Mouse (Mus musculus): Measurements from ENCODE around the gene Wdr1.
A peak's percentile ranks its signal among the peaks of the same experiment; 100 is the strongest.

Gene Wdr1

DNA sequence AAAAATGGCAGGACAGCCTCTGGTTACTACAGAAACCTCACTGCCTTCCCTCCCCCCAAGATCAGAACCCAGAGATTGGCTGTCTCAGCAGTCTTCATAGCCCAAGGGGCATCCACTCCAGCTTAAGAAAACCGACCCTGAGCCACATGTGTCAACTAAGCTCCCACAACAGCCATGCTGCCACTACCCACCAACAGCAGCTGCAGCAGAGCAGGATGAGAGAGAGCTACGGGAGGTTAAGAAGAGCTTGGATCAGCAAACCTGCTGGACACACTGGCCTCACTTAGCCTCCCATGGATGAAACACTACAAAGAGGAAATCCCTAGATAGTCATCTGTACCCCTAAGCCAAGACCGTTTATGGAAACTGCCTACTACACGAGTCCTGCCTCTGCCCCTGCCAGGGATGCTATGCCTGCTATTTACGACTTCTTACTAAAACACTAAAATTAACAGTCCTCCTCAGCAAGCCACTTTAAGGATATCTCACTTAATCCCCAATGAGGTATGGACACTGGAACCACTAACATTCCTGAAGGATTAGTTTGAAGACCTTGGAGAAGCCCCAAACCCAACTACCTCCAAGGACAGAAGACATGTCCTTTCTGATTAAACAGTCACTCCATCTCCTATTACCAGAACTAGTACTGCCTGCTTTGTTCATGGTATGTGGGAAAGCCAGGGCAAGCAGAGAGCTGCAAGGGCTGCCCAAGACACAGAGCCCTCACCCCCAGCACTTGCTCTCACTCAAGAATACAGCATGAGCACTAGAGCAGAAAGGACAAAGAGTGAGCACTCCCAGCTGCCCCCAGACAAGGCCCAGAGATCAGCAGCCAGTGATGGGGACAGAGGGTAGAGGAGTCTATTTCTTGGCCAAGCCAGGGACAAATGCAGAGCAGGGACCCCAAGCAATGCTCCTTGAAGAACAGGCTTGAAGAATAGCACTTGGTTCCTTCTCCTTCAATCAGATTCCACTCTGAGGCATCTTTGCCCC lies 18.3 kb downstream of the Wdr1 start:
- no peak for DNase-seq (ENCODE audit: low spot score)

DNA sequence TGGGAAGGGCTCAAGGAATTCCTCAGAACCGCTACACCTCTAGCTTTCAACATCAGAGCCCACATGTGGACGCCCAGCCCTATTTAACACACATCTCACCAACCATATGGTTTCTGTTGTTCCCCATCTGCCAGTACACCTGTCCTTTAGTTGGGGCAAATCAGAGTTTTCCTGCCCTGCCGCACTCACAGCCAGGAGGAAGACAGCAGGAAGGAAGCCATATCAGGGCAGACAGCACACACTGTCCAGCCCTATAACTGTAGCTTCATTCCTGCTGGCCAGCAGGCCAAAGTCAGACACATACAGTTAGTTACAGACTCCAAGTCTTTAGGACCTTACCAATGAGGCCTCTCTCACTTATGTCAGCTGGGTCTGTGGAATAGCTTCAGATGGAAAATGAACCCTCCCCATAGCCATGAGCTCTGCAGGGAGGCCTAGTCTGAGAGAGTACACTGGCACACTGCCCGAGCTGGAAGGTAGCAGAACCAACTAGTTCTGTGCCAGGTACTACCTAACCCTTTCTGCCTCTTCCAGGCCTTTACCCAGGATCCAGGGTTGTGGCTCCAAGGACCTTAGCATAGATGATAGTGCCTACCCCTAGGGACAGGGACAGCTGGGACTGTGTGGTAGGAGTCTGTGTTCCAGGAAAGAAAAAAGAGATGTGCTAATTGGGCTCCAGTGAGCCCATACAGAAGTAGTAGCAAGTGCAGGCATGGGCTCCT lies 19.4 kb downstream of the Wdr1 start:
- no peak for DNase-seq (ENCODE audit: low spot score)

DNA sequence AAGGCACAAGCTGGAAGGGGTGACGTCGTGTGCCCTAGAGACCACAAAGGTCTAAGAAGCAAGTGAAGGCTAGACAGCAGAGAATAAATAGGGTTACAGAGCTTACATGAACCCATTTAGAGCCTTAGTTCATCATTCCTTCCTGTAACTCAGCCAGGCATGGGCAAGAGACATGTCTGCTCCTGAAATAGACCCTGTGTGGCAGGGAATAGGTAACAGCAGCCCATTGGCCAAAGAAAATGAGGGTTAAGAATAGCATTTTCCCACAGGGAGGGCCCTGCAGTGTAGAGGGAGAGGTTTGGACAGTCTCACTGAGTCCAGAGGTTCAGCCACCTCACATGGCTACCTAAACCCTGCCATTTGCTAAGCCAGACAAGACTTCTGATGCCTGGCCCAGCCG lies 21.3 kb downstream of the Wdr1 start:
- DNase-seq (ENCODE audit: low spot score), result no peak

DNA sequence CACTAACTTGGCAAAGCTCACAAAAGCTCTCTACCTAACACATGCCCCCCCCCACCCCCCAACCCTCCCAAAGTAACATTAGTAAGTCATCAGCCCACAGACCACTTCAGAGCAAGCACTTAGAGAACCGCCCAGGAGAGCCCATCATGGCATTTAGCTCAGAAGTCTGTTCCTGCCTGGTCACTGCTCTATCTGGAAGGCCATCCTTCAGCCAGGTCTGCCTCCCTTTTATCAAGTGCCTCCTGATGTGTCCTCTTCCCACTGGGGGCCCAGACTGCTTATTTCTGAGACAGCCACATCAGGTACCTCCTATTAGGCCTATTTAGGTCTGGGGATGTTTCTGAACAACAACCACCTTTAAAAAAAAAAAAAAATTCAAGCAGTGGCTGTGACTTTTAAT lies 22.1 kb downstream of the Wdr1 start:
- no peak for DNase-seq (ENCODE audit: low spot score)

DNA sequence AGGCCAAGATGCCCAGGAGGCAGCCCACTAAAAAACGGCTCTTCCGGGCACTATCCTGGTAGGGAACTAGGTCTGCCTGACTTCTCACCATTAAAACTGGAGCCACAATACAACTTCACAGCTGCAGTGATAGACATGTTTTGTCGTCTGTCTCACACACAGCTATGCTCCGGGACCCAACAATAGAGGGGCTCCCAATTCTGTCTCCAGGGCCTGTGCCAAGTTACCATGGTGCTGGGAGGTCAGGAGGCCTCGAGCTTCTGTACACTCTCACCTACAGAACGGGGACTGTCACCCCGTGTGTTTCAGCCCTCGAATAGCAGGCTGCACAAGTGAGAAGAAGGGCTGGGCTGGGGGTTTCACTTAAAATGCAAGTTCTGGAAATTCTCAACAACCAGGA lies 24.5 kb downstream of the Wdr1 start:
- DNase-seq (ENCODE audit: low spot score), result no peak

DNA sequence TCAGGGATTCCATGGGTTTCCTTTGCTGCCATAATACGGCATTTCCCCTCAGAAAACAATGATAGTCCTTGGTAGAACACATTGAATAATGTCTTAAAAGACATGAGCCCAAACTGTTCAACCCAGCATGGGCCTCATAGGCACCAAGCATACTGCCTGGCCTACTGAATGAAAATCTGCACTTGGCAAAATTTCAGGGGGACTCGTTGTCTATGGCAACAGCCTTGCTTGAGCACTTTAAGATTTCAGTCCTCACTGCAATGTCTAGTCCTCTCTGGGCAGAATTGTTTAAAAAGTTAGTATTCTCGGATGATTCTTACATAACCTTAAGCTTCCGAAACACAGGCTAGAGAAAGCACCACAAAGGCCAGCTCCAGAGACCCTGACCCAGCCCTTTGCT lies 25.2 kb downstream of the Wdr1 start:
- no peak for DNase-seq (ENCODE audit: low spot score)

DNA sequence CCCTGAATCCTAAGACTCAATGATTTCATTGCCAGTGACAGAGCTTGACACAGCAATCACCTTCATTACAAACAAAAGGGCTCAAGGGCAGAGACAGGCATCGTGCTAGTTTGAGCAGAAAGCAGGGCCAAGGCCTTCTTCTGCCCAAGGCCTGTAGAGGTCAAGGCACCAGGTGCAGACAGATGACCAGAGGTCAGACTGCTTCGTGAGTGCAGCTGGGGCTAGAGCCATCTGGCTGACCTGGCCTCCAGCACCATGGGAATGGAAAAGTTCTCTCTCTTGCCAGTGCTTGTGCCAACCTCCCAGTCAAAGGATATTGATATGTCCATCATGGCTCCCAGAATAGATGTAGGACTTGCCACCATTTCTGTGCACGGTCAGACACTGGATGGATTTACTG lies 26.2 kb downstream of the Wdr1 start:
- DNase-seq (ENCODE audit: low spot score), result no peak

DNA sequence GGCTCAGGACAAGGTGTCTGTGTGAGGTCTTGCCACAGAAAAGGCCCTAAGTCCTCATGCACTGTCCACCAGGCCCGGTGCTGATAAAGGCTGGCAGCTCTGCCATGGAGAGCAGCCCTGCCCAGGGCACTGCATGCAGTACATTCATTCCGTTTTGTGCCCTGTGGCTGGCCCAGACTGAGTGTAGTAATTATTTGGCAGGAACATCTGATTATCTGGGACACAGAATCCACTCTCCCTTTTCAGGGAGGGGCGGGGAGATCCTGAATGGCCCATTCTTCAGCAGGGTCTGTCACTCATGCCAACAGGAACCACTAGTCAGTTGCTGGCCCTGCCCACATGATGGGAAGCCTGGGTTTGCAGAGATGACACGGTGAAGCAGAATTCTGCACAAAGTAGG lies 30.9 kb downstream of the Wdr1 start:
- DNase-seq (ENCODE audit: low spot score), result peak; percentile 63

DNA sequence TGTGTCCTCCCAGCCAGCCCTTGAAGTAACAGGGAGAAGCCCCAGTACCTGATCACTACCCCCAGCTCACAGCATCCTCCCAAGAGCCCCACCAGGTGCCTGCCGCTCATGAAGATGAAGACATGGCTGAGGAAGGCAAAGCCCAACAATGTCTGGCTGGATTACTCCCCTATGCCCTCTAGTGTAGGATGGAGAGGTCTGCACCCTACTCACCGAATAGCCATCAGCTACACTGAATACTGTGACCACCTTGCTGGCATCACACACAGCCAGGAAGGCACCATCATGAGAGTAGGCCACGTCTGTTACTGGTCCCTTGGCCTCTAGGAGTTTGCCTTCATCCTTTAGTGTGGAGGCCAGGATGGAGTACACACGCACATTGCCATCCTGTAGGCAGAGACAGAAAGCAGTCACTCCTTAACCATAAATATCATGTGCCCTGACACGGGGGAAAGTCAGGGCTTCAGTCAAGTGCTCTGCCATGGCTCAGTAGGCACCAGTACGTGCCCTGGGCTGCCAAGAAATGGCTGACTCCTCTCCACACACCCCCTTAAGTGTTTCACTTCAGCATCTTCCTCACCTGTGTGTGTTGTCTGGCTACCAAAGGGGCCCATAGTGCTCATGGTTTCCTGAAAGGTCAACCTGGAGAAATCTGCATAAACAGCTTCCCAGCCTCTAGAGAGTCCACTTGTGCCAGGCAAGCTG lies 33.1 kb downstream of the Wdr1 start:
- DNase-seq (ENCODE audit: low spot score), result no peak

DNA sequence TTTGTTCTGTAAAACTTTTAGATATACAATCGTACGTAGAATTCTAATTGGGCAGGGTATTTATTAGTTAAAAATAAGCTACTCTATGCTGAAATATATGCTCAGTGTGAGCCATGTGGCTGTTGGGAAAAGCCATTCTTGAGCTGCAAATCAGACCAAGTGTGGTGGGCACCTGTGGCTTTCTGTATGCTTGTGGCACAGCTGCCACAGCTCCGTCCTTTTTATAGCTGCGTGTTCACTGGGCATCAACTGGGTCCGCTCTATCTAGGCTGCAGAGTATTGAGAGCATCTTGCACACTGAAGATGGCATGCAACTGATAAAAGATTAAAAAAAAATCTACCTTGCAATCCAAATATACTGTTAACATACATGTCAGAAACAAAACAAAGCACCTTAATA lies 40.0 kb downstream of the Wdr1 start:
- DNase-seq (ENCODE audit: low spot score), result no peak

DNA sequence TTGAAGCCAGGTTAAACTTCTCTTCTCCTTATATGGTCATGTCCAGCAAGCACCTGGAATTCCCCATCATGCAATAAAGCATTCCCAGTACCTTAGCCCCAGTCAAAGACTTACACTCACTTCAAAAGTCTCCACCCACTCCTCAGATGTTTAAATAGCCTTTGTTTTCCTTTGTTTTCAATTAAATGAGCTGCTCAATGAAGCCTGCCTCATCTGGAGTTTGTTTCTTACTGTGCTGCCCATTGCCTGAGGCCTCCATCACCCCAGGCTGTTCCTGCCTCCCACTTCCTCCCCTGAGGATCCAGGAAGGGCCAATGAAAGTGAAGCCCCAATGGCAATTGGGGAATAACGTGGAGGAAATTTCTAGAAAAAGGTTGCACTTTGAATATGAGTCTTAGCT lies 42.2 kb downstream of the Wdr1 start:
- DNase-seq (ENCODE audit: low spot score), result no peak

DNA sequence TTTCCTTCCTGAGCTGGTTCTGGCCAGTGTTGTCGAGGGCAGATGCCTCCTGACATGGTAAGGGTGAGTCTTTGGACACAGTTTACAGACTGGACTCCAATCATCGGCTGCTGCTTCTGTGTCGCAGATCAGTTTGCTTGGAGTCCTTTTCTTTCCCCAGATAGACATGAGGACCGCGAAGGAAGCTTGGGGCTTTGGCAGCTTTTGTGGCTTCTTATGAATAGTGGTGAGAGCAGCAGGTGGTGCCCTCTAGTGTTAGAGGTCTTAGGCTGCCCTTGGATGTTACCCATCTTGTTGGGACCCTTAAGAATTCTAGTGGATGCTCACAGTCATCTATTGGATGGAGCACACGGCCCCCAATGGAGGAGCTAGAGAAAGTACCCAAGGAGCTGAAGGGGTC lies 46.8 kb downstream of the Wdr1 start:
- DNase-seq (ENCODE audit: low spot score), result peak; percentile 58

DNA sequence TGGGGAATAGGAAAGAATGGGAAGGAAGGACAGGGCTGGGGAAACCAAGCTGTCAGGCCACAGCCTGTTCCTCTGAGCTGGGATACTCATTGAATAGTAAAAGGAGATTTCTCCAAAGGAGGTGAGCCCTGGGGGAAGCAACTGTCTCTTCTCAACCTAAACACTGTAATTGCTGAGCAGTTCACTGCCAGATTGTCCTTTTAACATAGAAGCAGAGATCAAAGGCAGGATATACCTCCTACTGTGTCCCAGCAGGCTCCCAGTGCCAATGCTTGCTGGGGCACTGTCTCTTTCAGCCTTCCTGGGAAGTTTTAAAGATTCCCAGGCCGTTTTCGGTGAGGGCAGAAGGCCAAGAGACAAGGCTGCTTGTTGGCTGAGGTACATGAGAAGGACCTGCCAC lies 50.0 kb downstream of the Wdr1 start:
- DNase-seq (ENCODE audit: low spot score), result no peak

DNA sequence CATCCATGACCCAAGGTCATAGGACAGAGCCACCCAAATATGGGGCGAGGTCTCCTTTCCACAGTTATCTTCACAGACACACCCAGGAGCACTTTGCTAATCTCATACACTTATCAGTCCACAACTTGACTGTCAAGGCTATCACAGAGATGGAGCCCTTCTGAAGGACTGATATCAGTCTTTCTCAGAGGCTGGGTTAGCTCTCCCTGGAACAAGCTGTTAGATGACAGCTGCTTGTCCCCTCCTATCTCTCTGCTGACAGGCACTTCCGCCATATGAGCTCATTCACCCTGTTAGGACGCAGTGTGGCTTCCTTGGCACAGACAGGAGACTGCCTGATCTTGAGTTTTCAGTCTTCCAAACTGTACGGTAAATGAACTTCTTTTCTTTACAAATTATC lies 53.5 kb downstream of the Wdr1 start:
- no peak for DNase-seq (ENCODE audit: low spot score)

DNA sequence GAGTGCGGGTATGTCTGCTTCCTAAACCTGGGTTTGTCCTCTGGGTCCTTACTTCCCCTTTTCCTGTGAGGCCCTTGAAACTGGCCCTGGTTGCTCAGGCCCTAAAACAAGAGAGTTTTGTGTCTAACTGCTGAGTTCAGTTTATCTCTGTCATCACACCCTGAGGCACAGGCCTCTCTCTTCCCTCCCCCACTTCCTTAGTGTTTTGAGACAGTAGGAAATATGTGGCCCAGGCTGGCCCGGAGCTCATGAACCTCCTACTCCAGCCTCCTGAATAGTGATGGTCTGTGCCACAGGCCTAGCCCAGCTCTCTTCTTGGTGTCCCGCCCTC lies 57.6 kb downstream of the Wdr1 start:
- DNase-seq (ENCODE audit: low spot score), result no peak

DNA sequence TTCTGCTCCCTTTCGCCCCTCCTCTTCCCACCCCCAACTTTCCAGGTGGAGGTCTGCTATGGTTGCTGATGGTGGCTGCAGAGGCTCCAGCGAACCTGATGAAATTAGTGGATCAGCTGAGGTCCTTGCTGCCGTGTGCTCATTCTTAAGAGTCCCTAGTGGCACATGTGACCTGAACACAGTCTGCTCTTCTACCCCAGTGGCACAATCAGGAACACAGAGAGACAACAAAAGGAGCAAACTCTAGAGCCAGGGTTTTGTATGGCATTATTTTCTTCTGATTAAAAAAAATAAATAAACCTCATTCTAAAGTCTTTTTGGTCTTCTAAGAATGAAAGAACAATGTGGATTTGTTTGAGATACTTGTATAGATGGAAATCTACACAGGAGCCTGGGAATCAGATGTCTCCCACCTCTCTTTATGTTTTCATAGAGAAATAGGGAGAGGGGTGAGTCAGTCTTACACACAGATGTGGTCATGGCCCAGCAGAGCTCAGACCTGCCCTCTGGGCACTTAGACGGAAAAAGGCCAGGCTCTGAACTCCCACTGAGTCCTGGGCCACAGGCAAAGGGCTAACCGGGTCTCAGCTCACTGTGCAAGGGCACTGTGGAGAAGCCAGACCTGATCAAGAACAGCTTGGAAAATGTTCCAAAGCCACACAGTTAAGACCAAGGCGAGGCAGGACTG lies 58.1 kb downstream of the Wdr1 start:
- DNase-seq (ENCODE audit: low spot score), result no peak

DNA sequence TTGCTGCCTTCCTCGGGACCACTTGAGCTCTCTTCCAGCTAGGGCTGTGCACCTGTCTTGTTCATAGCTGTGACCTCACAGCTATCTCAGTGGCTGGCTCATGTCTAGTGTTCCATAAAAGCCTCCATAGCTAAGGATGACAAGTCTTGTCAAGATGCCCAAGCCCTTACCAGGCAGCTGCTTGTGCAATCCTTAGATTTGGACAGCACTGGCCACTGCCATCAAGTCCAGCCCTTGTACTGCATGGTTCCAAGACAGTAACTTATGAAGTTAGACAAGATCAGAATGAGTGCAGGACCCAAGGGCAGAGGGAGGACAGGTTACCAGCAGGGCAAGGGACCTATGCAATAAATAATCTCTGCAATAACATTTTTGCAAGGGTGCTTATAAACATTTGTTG lies 58.9 kb downstream of the Wdr1 start:
- no peak for DNase-seq (ENCODE audit: low spot score)

DNA sequence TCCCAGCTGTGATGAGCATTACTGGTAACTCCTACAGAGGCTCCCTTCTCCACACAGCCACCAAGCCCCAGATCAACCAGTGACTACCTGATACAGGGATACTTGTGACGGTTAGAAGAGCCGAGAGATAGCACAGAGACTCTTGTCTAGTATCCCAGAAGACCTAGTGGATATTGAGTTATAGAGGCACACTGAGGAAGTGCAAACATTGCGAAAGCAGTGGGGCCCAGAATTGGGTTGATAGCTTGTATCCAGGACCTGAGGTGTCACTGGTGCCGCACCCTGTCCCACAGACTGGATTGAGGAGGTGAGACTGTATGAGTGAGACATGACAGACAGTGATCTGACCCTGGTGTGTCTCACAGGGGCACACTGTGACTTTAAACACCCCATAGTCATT lies 60.0 kb downstream of the Wdr1 start, which contains the start of gene Slc2a9:
Gene Slc2a9 (minus strand): TSS at position 152 of the 400 bp plus-strand sequence.
- no peak for DNase-seq (ENCODE audit: low spot score)

DNA sequence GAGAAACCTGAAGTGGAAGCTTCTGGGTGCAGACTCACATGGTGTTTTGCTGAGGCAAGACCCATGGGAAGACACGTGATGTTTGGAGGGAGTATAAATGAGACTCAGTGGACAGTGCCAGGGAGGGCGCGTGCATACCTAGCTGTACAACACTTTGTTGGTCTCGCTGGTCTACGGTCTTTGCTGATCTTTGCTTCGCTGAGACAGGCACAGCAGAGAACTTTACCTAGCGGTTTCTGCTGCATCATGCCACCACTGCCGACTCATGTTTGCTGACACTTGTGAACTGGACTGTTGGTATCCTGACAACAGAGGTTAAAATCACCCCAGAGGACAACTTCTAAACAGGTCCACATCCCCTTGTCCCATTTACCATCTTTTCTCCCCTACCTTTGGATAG lies 63.0 kb downstream of the Wdr1 start:
- DNase-seq (ENCODE audit: low spot score), result no peak

DNA sequence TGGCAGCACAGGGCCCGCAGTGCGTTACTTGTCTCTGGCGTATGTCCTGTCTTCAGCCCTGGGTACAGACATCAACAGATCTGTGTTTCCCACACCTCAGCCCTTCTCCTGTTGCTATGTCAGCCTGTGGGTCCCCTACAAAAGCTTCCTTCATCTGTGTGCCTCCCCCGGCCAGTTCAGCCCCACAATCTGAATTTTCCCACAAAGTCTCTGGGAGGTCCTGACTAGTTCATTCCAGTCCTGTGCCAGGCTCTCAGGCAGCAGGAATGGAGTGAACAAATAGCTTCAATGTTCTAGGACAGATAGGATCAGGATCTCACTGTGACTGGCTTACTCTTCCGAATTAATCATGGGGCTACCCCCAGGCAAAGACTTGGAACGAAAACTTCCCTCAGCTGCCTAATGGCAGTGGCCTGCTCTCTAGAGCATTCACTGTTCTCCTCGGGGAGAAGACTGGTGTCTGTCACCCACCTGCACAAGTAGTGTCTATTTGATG lies 63.7 kb downstream of the Wdr1 start:
- no peak for DNase-seq (ENCODE audit: low spot score)

DNA sequence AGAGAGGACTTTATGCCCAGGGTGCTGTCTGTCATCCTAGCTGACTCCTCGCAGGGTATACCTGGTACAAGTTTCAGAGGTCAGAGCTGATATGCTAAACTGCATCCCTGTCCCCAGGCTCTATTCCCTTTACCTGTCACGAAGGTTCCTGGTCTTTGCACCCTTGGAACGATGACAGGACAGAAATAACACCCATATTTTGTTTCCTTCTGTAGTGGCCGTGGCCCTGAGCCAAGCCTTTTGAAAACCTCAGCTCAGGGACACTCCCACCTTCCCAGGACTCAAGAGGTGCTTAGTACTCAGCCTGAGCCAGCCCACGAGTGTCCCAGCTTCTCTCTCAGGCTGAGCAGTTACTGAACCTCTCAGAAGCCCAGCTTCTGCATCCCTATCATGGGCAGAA lies 64.5 kb downstream of the Wdr1 start:
- no peak for DNase-seq (ENCODE audit: low spot score)

DNA sequence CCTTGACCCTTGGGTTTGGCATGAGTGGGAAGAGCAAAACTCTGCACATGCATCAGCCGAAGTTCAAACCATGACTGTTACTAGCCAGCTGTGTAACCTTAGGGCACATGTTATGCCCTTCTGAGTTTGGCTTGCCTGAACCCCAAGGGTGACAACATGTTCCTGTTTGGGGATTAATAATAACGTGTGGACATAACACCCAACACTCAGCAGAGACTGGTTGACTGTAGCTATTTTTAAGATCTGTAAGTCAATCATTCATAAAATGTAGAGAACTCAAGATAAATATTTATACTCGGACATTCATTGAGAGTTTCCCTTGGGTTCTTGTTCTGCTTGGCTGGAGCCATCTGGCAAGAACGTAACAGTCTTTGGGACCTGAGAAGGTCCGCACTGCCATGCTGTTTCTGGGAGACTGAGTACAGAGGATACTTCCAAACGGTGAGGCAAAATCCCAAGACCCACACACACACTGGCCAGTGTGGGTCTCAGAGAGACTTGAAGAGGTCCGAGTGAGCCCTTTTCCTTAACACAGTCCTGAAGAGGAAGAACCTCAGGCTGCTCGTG lies 66.4 kb downstream of the Wdr1 start:
- DNase-seq (ENCODE audit: low spot score), result no peak
